Mouse (Mus musculus) kidney, postnatal 0 days (tissue): Measurements from ENCODE around the gene Ccdc134. TPM values are rescaled to one million over a fixed set of nuclear protein-coding genes. Genes with fewer than 3 reads are reported as not detected.

Experiments used
- ATAC-seq: fragments of 200-750 bp; cut with Nextera tagmentation; replicated peaks from 2 replicates; pipeline ENCODE4 v1.8.0; 2017; ENCODE audit warnings: low read depth, moderate number of reproducible peaks, moderate TSS enrichment, moderate library complexity; ENCODE audit not compliant: low FRiP score
- DNase-seq: peaks from one replicate; pipeline ENCODE4 v3.0.0-alpha.2; 2016; ENCODE audit warnings: low spot score
- H3K27ac ChIP-seq: fragments of 300-500 bp; sonication (generic); 2 replicates; pipeline ENCODE4 v1.5.1; 2014; ENCODE audit warnings: mild to moderate bottlenecking
- H3K27me3 ChIP-seq: fragments of 300-500 bp; sonication (generic); 2 replicates; pipeline ENCODE4 v1.6.1; 2014; ENCODE audit warnings: low read length, mixed read lengths; ENCODE audit not compliant: insufficient read depth
- H3K36me3 ChIP-seq: fragments of 300-500 bp; sonication (generic); 2 replicates; pipeline ENCODE4 v1.6.1; 2014; ENCODE audit warnings: low read length, mixed read lengths; ENCODE audit not compliant: insufficient read depth
- H3K4me1 ChIP-seq: fragments of 300-500 bp; sonication (generic); replicated peaks from 2 replicates; pipeline ENCODE4 v1.6.1; 2014; ENCODE audit warnings: antibody characterized with exemption, low read length, mixed read lengths; ENCODE audit not compliant: insufficient read depth
- H3K4me2 ChIP-seq: fragments of 300-500 bp; sonication (generic); 2 replicates; pipeline ENCODE4 v1.6.1; 2014; ENCODE audit warnings: mild to moderate bottlenecking, low read length, moderate library complexity, mixed read lengths
- H3K4me3 ChIP-seq: fragments of 300-500 bp; sonication (generic); replicated peaks from 2 replicates; pipeline ENCODE4 v1.5.1; 2014; ENCODE audit warnings: low read depth, low read length
- H3K9ac ChIP-seq: fragments of 300-500 bp; sonication (generic); 2 replicates; pipeline ENCODE4 v1.6.1; 2014; ENCODE audit warnings: low read depth, low read length
- H3K9me3 ChIP-seq: fragments of 300-500 bp; sonication (generic); replicated peaks from 2 replicates; pipeline ENCODE4 v1.6.1; 2016; ENCODE audit warnings: low read length, inconsistent platforms, mixed read lengths
- CTCF ChIP-seq: IDR thresholded peaks from 2 replicates; pipeline ENCODE4 v1.5.1; 2016; ENCODE audit warnings: antibody characterized with exemption, low read depth, mild to moderate bottlenecking, moderate library complexity
- WGBS: fragments of 180-500 bp; shearing (Covaris S2); extraction: QIAGEN DNeasy Blood & Tissue Kit; methylation state at CpG from one replicate; pipeline ENCODE4 v1.1.7; 2014; 5-methylcytosine and 5-hydroxymethylcytosine counted together
- polyA plus RNA-seq: library from polyadenylated mRNA; unstranded; fragments of >200 nt; fragmentation: Nextera tagmentation; extraction: Ambion mirVana; gene quantifications from 2 replicates; pipeline ENCODE4 v1.2.1, GENCODE M21; 2015

Gene Ccdc134
- polyA plus RNA-seq = 10.7 and 11.9 TPM in 2 replicates

GRCm38 (mm10) chr15:82127426-82128374 lies at the start of gene Ccdc134:
Gene Ccdc134, plus strand, starts transcription at chr15:82127922.
- under 1% methylated on average over 74 of the region's 74 CpGs for WGBS
- peak; percentile 99 for ATAC-seq
- no peaks in the 10 kb centered on the region; the same call in 1 of the 2 replicates for H3K4me1 ChIP-seq
- no peaks in the 10 kb centered on the region for H3K27me3 ChIP-seq
- no peaks in the 10 kb centered on the region for H3K9me3 ChIP-seq
- DNase-seq = peak; percentile 98
- peak within 1 kb of the TSS; percentile 82 for H3K4me2 ChIP-seq
- peak within 1 kb of the TSS; percentile 58 for H3K9ac ChIP-seq
- peak within 1 kb of the TSS; percentile 71 for H3K4me3 ChIP-seq
- peak within 1 kb of the TSS; percentile 8; the same call in 1 of the 2 replicates for H3K27ac ChIP-seq
- TF ChIP-seq CTCF = peak; percentile 6; the same call in 1 of the 2 replicates
- H3K36me3 ChIP-seq = no peaks in the 10 kb centered on the region

GRCm38 (mm10) chr15:82079883-82080282 lies 47.8 kb upstream of the Ccdc134 start:
- H3K27ac ChIP-seq = no peak overlapping the region
- no peak for TF ChIP-seq CTCF
- ATAC-seq (no peak), DNase-seq (peak; percentile 18)
- no peaks in the 10 kb centered on the region for H3K27me3 ChIP-seq
- H3K4me1 ChIP-seq = no peaks in the 10 kb centered on the region
- no peaks in the 10 kb centered on the region for H3K9me3 ChIP-seq
- no peak overlapping the region for H3K4me3 ChIP-seq
- no peak overlapping the region for H3K9ac ChIP-seq
- H3K4me2 ChIP-seq = no peak overlapping the region
- H3K36me3 ChIP-seq = no peaks in the 10 kb centered on the region
- WGBS = 52% methylated on average over 10 of the region's 10 CpGs

GRCm38 (mm10) chr15:82081161-82081560 lies 46.6 kb upstream of the Ccdc134 start:
- Histone ChIP-seq H3K4me1 (no peaks in the 10 kb centered on the region), H3K9me3 (no peaks in the 10 kb centered on the region), H3K27ac (no peak overlapping the region), H3K9ac (no peak overlapping the region), H3K4me3 (no peak overlapping the region), H3K27me3 (no peaks in the 10 kb centered on the region), H3K36me3 (no peaks in the 10 kb centered on the region), H3K4me2 (no peak overlapping the region)
- TF ChIP-seq CTCF = peak; percentile 66
- peak; percentile 40 for DNase-seq
- ATAC-seq = 0 out of 2 replicates have a peak, but pooled peaks have one; percentile 21
- 38% methylated on average over 7 of the region's 7 CpGs for WGBS

GRCm38 (mm10) chr15:82085606-82086005 lies 42.1 kb upstream of the Ccdc134 start:
- H3K4me3 ChIP-seq = no peak overlapping the region
- H3K27ac ChIP-seq = no peak overlapping the region
- no peak for ATAC-seq
- 80% methylated on average over 9 of the region's 9 CpGs for WGBS
- H3K9me3 ChIP-seq = no peaks in the 10 kb centered on the region
- H3K4me2 ChIP-seq = no peak overlapping the region
- no peaks in the 10 kb centered on the region for H3K36me3 ChIP-seq
- no peak overlapping the region for H3K9ac ChIP-seq
- no peak for TF ChIP-seq CTCF
- H3K4me1 ChIP-seq = no peaks in the 10 kb centered on the region
- no peaks in the 10 kb centered on the region for H3K27me3 ChIP-seq
- DNase-seq = no peak

- Histone ChIP-seq H3K27ac (no peak overlapping the region), H3K4me2 (no peak overlapping the region), H3K4me3 (no peak overlapping the region), H3K9me3 (no peaks in the 10 kb centered on the region), H3K9ac (no peak overlapping the region), H3K4me1 (no peaks in the 10 kb centered on the region), H3K27me3 (no peaks in the 10 kb centered on the region), H3K36me3 (no peaks in the 10 kb centered on the region)
- 87% methylated on average over 12 of the region's 12 CpGs for WGBS
- no peak for TF ChIP-seq CTCF
- ATAC-seq (no peak), DNase-seq (no peak)
These were observed 41.6 kb upstream of the Ccdc134 start for GRCm38 (mm10) chr15:82086131-82086530.

GRCm38 (mm10) chr15:82087266-82087665 lies 40.5 kb upstream of the Ccdc134 start:
- no peak for TF ChIP-seq CTCF
- 13% methylated on average over 10 of the region's 10 CpGs for WGBS
- Histone ChIP-seq H3K4me3 (no peak overlapping the region), H3K36me3 (no peaks in the 10 kb centered on the region), H3K9me3 (no peaks in the 10 kb centered on the region), H3K27me3 (no peaks in the 10 kb centered on the region), H3K4me1 (no peaks in the 10 kb centered on the region), H3K4me2 (no peak overlapping the region), H3K9ac (no peak overlapping the region), H3K27ac (no peak overlapping the region)
- ATAC-seq (no peak), DNase-seq (peak; percentile 12)
